Mouse (Mus musculus) midbrain, postnatal 0 days (tissue): ENCODE measurements at regions not wholly inside any gene's neighbourhood (a gene's known extent, or its start where the extent isn't known, plus 50 kb on each side); places are given as distances from the start of the nearest gene placed in this dataset.
"Not testable (repeated sequence)": the region's sequence is repeated elsewhere in the genome, so short reads cannot be mapped to it uniquely, and the experiment has no call there.

Experiments
- ATAC-seq: fragments of 200-750 bp; cut with Nextera tagmentation; 2 replicates; pipeline ENCODE4 v1.8.0; 2017; ENCODE audit warnings: moderate number of reproducible peaks, mild to moderate bottlenecking, moderate TSS enrichment, moderate library complexity; ENCODE audit not compliant: low FRiP score
- DNase-seq: peaks from one replicate; pipeline ENCODE4 v3.0.0-alpha.2; 2015; ENCODE audit warnings: low spot score
- H3K27ac ChIP-seq: fragments of 300-500 bp; sonication (generic); 2 replicates; pipeline ENCODE4 v1.5.1; 2014; ENCODE audit warnings: low read depth, mild to moderate bottlenecking, low read length, mixed read lengths
- H3K27me3 ChIP-seq: fragments of 300-500 bp; sonication (generic); 2 replicates; pipeline ENCODE4 v1.6.1; 2014; ENCODE audit warnings: low read length, control low read depth, mixed read lengths; ENCODE audit not compliant: insufficient read depth
- H3K36me3 ChIP-seq: fragments of 300-500 bp; sonication (generic); 2 replicates; pipeline ENCODE4 v1.6.1; 2014; ENCODE audit warnings: low read length, control low read depth, mixed read lengths; ENCODE audit not compliant: insufficient read depth
- H3K4me1 ChIP-seq: fragments of 300-500 bp; sonication (generic); 2 replicates; pipeline ENCODE4 v1.6.1; 2014; ENCODE audit warnings: mild to moderate bottlenecking, control low read depth, antibody characterized with exemption, low read length, mixed read lengths; ENCODE audit not compliant: insufficient read depth
- H3K4me2 ChIP-seq: fragments of 300-500 bp; sonication (generic); 2 replicates; pipeline ENCODE4 v1.6.1; 2014; ENCODE audit warnings: low read depth, mild to moderate bottlenecking, low read length, mixed read lengths; ENCODE audit not compliant: poor library complexity, severe bottlenecking
- H3K4me3 ChIP-seq: fragments of 300-500 bp; sonication (generic); 2 replicates; pipeline ENCODE4 v1.5.1; 2014; ENCODE audit warnings: low read depth, mild to moderate bottlenecking, low read length, moderate library complexity
- H3K9ac ChIP-seq: fragments of 300-500 bp; sonication (generic); replicated peaks from 2 replicates; pipeline ENCODE4 v1.6.1; 2014; ENCODE audit warnings: mild to moderate bottlenecking, low read length, moderate library complexity, mixed read lengths; ENCODE audit not compliant: poor library complexity, severe bottlenecking
- H3K9me3 ChIP-seq: fragments of 300-500 bp; sonication (generic); 2 replicates; pipeline ENCODE4 v1.6.1; 2016; ENCODE audit warnings: low read length, control low read depth
- CTCF ChIP-seq: IDR thresholded peaks from 2 replicates; pipeline ENCODE4 v1.5.1; 2016; ENCODE audit warnings: antibody characterized with exemption, mild to moderate bottlenecking
- WGBS: fragments of 180-500 bp; shearing (Covaris S2); extraction: QIAGEN DNeasy Blood & Tissue Kit; methylation state at CpG from one replicate; pipeline ENCODE4 v1.1.7; 2014; 5-methylcytosine and 5-hydroxymethylcytosine counted together

DNA sequence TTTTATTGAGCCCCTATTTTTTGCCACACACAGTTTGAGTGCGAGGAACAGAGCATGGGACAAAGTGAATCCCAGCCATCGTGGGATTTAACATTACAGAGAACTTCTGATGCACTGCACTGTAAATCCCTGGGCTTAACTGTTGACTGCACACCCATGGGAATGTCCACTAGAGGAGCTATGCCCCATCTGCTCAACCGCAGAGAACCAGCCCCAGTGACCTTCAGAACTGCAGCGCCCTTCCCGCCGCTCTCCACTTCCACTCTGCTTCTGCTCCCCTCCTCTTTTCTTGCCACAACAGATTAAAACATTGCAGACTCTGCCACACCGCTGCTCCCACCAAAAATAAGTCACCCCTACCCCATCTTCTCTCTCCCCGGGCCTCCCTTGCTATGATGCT is 283.3 kb upstream of the Ercc4 start:
- no peaks in the 10 kb centered on the region for H3K4me1 ChIP-seq
- ATAC-seq: no peak
- H3K4me2 ChIP-seq: no peak overlapping the region
- no peak overlapping the region for H3K9ac ChIP-seq
- H3K4me3 ChIP-seq: no peak overlapping the region
- no peaks in the 10 kb centered on the region for H3K27me3 ChIP-seq
- no peaks in the 10 kb centered on the region for H3K9me3 ChIP-seq
- 67% methylated on average over 8 of the region's 8 CpGs for WGBS
- H3K27ac ChIP-seq: no peak overlapping the region
- TF ChIP-seq CTCF: peak; percentile 50
- peak; percentile 9 for DNase-seq
- no peaks in the 10 kb centered on the region for H3K36me3 ChIP-seq

DNA sequence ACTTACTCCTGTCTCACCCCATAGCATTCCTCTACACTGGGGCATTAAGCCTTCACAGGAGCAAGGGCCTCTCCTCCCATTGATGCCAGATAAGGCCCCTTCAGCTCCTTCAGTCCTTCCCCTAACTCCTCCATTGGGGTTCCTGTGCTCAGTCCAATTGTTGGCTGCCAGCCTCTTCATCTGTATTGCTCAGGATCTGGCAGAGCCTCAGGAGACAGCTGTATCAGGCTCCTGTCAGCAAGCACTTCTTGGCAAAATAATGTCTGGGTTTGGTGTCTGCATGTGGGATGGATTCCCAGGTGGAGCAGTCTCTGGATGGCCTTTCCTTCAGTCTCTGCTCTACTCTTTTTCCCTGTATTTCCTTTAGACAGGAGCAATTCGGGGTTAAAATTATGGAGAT is 278.2 kb upstream of the Ercc4 start:
- H3K36me3 ChIP-seq, H3K4me2 ChIP-seq, DNase-seq, H3K4me3 ChIP-seq, H3K9ac ChIP-seq, H3K27me3 ChIP-seq, H3K9me3 ChIP-seq, H3K4me1 ChIP-seq, H3K27ac ChIP-seq, ATAC-seq: not testable (repeated sequence)
- 45% methylated on average over 1 of the region's 1 CpGs for WGBS

DNA sequence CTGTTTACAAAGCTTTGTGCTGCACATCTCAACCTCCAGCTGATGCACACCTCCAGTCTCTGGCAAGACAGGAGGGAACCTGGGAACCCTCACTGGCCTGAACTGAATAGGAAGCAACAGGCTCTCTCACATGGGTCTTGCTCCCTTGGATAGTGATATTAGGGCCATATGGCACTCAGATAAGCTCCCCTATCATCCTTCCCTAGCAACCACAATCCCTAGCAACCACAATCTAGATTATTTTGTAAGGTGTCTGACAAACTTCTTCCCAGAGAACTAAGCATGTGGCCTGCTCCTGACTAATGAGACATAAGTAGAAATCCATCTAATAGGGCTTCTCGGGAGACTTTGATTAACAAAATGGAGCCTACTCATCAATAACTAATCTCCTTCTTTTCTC is 253.1 kb upstream of the Ercc4 start:
- no peak overlapping the region for H3K27ac ChIP-seq
- DNase-seq (no peak), ATAC-seq (no peak)
- no peak overlapping the region for H3K4me3 ChIP-seq
- H3K36me3 ChIP-seq: no peaks in the 10 kb centered on the region
- no peak overlapping the region for H3K4me2 ChIP-seq
- no peaks in the 10 kb centered on the region for H3K4me1 ChIP-seq
- TF ChIP-seq CTCF: no peak
- no peaks in the 10 kb centered on the region for H3K27me3 ChIP-seq
- H3K9ac ChIP-seq: no peak overlapping the region
- H3K9me3 ChIP-seq: no peaks in the 10 kb centered on the region
- WGBS: 70% methylated on average over 1 of the region's 1 CpGs

DNA sequence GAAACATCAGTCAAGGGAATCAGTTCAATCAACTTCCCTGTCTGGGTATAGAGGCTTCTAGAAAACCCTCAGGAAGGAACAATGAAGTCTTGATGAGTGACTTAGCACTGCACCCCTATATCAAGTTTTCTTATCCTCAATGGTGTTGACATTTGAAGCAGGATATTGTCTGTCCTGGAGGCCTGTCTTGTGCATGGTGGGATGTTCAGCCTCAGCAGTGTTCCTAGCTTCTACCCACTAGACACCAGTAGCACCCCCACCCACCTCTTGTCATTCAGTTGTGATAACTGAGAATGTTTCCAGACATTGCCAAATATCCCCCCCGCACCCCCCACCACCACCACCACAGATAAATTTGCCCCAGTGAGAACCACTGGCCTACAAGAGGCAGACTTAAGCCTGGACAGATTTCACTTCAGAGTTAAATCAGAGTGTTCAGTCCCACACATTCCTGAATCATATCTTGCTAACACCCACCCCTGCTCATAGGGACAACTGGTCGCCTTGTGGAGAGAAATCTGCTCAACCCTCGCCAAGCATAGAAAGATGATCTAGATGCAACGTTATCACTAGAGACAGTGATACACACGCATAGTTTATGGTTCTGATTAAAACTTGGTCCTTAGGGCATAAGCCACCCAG is 249.6 kb upstream of the Ercc4 start:
- Histone ChIP-seq H3K36me3 (no peaks in the 10 kb centered on the region), H3K9me3 (no peaks in the 10 kb centered on the region), H3K27ac (no peak overlapping the region), H3K4me3 (no peak overlapping the region), H3K27me3 (no peaks in the 10 kb centered on the region), H3K4me2 (no peak overlapping the region), H3K4me1 (no peaks in the 10 kb centered on the region), H3K9ac (no peak overlapping the region)
- DNase-seq (no peak), ATAC-seq (no peak)
- WGBS: 95% methylated on average over 5 of the region's 5 CpGs
- no peak for TF ChIP-seq CTCF

DNA sequence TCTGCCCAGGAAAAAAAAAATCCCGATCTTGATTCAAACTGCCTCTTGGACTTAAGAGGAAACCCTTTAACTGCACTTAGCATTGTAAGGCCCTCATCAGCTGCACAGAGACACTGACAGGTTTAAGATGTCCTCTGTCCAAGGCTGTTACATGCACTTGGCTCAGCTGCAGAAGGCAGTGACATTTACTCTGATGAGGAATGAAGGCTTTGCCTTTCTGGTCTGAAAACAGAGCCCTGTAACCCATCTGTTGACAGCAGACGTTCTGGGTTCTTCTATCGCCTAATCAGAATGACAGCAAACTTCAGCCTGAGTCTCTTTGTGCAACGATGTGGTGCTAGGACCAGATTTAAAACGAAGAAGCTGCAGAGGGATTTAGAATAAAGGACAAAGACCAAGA is 246.9 kb upstream of the Ercc4 start:
- no peak overlapping the region for H3K27ac ChIP-seq
- no peak overlapping the region for H3K4me2 ChIP-seq
- DNase-seq (no peak), ATAC-seq (no peak)
- H3K9ac ChIP-seq: no peak overlapping the region
- H3K4me1 ChIP-seq: no peaks in the 10 kb centered on the region
- H3K36me3 ChIP-seq: no peaks in the 10 kb centered on the region
- H3K4me3 ChIP-seq: no peak overlapping the region
- no peaks in the 10 kb centered on the region for H3K27me3 ChIP-seq
- H3K9me3 ChIP-seq: no peaks in the 10 kb centered on the region
- WGBS: 61% methylated on average over 5 of the region's 5 CpGs
- TF ChIP-seq CTCF: no peak

DNA sequence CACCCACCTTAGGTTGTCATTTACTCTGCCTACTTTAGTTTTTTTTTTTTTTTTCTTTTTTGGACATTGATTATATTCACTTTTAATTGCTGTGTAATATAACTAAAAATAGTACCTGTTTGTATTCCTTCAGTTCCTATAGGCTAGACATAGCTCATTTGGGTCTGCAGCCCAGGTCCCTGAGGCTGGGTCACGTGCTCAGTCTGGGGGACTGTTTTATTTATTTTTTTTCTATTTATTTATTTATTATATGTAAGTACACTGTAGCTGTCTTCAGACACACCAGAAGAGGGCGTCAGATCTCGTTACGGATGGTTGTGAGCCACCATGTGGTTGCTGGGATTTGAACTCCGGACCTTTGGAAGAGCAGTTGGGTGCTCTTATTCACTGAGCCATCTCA is 231.2 kb upstream of the Ercc4 start:
- H3K4me2 ChIP-seq, DNase-seq, H3K36me3 ChIP-seq, H3K4me1 ChIP-seq, ATAC-seq, H3K9me3 ChIP-seq, H3K9ac ChIP-seq, H3K27ac ChIP-seq, H3K4me3 ChIP-seq, H3K27me3 ChIP-seq: not testable (repeated sequence)
- 81% methylated on average over 5 of the region's 5 CpGs for WGBS
